Mouse (Mus musculus): ENCODE measurements around the gene Wdr13. TPM values are rescaled to one million over a fixed set of nuclear protein-coding genes. Genes with fewer than 3 reads are reported as not detected.

Gene Wdr13
- polyA plus RNA-seq (2012; rRNA removed), result 137 and 139 TPM in 2 replicates

GRCm38 (mm10) chrX:8132017-8132976 lies at the start of gene Wdr13:
Gene Wdr13, minus strand, starts transcription at chrX:8132892.
- DNase-seq, result peak; percentile 75
- TF ChIP-seq CTCF (IDR thresholded peaks at IDR 0.05; ENCODE audit: insufficient read depth, low read length) (no peak), POLR2A (IDR thresholded peaks at IDR 0.05; ENCODE audit: borderline replicate concordance, extremely low read depth, low read depth, low read length) (peak; percentile 88; the same call in 1 of the 2 replicates)
- Histone ChIP-seq H3K4me3 (replicated peaks; ENCODE audit: extremely low read depth, low read depth, low read length) (peak within 1 kb of the TSS; percentile 89), H3K4me1 (ENCODE audit: control insufficient read depth, insufficient read depth, low read length) (peaks cover 2% of the 10 kb centered on the region; the same call in 1 of the 2 replicates)
- 23% methylated on average over 40 of the region's 40 CpGs for WGBS

- DNase-seq, result no peak
- TF ChIP-seq POLR2A (IDR thresholded peaks at IDR 0.05; ENCODE audit: borderline replicate concordance, extremely low read depth, low read depth, low read length) (no peak), CTCF (IDR thresholded peaks at IDR 0.05; ENCODE audit: insufficient read depth, low read length) (no peak)
- WGBS, result 84% methylated on average over 5 of the region's 5 CpGs
- Histone ChIP-seq H3K4me1 (ENCODE audit: control insufficient read depth, insufficient read depth, low read length) (no peaks in the 10 kb centered on the region), H3K4me3 (replicated peaks; ENCODE audit: extremely low read depth, low read depth, low read length) (no peak overlapping the region)
Observed at GRCm38 (mm10) chrX:8179646-8180045, 47.0 kb upstream of the Wdr13 start.

- no peak for DNase-seq
- no peak for TF ChIP-seq CTCF (IDR thresholded peaks at IDR 0.05; ENCODE audit: insufficient read depth, low read length)
- no peak for TF ChIP-seq POLR2A (IDR thresholded peaks at IDR 0.05; ENCODE audit: borderline replicate concordance, extremely low read depth, low read depth, low read length)
- 94% methylated on average over 2 of the region's 2 CpGs for WGBS
Observed at GRCm38 (mm10) chrX:8178871-8179270, 46.2 kb upstream of the Wdr13 start.

GRCm38 (mm10) chrX:8175504-8176385 lies 43.1 kb upstream of the Wdr13 start, which contains the start of gene Tbc1d25:
Gene Tbc1d25, minus strand, starts transcription at chrX:8176181.
- H3K4me1 ChIP-seq (ENCODE audit: control insufficient read depth, insufficient read depth, low read length), result no peaks in the 10 kb centered on the region; the same call in 1 of the 2 replicates
- no peak for TF ChIP-seq CTCF (IDR thresholded peaks at IDR 0.05; ENCODE audit: insufficient read depth, low read length)
- peak; percentile 65; the same call in 1 of the 2 replicates for TF ChIP-seq POLR2A (IDR thresholded peaks at IDR 0.05; ENCODE audit: borderline replicate concordance, extremely low read depth, low read depth, low read length)
- peak within 1 kb of the TSS; percentile 86 for H3K4me3 ChIP-seq (replicated peaks; ENCODE audit: extremely low read depth, low read depth, low read length)
- 21% methylated on average over 56 of the region's 56 CpGs for WGBS
- peak; percentile 76 for DNase-seq

More at GRCm38 (mm10) chrX:8178871-8179270, 46.2 kb upstream of the Wdr13 start:
- H3K4me3 ChIP-seq (replicated peaks; ENCODE audit: extremely low read depth, low read depth, low read length), result no peak overlapping the region
- H3K4me1 ChIP-seq (ENCODE audit: control insufficient read depth, insufficient read depth, low read length), result no peaks in the 10 kb centered on the region; the same call in 1 of the 2 replicates

- Histone ChIP-seq H3K4me1 (ENCODE audit: control insufficient read depth, insufficient read depth, low read length) (no peaks in the 10 kb centered on the region; the same call in 1 of the 2 replicates), H3K4me3 (replicated peaks; ENCODE audit: extremely low read depth, low read depth, low read length) (peak overlapping the region; percentile 86)
- DNase-seq, result no peak
- no peak for TF ChIP-seq CTCF (IDR thresholded peaks at IDR 0.05; ENCODE audit: insufficient read depth, low read length)
- no peak for TF ChIP-seq POLR2A (IDR thresholded peaks at IDR 0.05; ENCODE audit: borderline replicate concordance, extremely low read depth, low read depth, low read length)
- 17% methylated on average over 4 of the region's 4 CpGs for WGBS
Observed at GRCm38 (mm10) chrX:8175169-8175503, 42.4 kb upstream of the Wdr13 start.

GRCm38 (mm10) chrX:8167716-8168647 lies 35.3 kb upstream of the Wdr13 start:
- no peak for TF ChIP-seq CTCF (IDR thresholded peaks at IDR 0.05; ENCODE audit: insufficient read depth, low read length)
- no peak for TF ChIP-seq POLR2A (IDR thresholded peaks at IDR 0.05; ENCODE audit: borderline replicate concordance, extremely low read depth, low read depth, low read length)
- no peak overlapping the region for H3K4me3 ChIP-seq (replicated peaks; ENCODE audit: extremely low read depth, low read depth, low read length)
- no peaks in the 10 kb centered on the region for H3K4me1 ChIP-seq (ENCODE audit: control insufficient read depth, insufficient read depth, low read length)
- no peak for DNase-seq
- WGBS, result 71% methylated on average over 10 of the region's 10 CpGs

- 86% methylated on average over 4 of the region's 4 CpGs for WGBS
- DNase-seq, result no peak
- H3K4me3 ChIP-seq (replicated peaks; ENCODE audit: extremely low read depth, low read depth, low read length), result no peak overlapping the region
- H3K4me1 ChIP-seq (ENCODE audit: control insufficient read depth, insufficient read depth, low read length), result no peaks in the 10 kb centered on the region
- no peak for TF ChIP-seq CTCF (IDR thresholded peaks at IDR 0.05; ENCODE audit: insufficient read depth, low read length)
- TF ChIP-seq POLR2A (IDR thresholded peaks at IDR 0.05; ENCODE audit: borderline replicate concordance, extremely low read depth, low read depth, low read length), result no peak
Observed at GRCm38 (mm10) chrX:8164471-8164870, 31.8 kb upstream of the Wdr13 start.

- no peak for TF ChIP-seq POLR2A (IDR thresholded peaks at IDR 0.05; ENCODE audit: borderline replicate concordance, extremely low read depth, low read depth, low read length)
- no peak for TF ChIP-seq CTCF (IDR thresholded peaks at IDR 0.05; ENCODE audit: insufficient read depth, low read length)
- H3K4me1 ChIP-seq (ENCODE audit: control insufficient read depth, insufficient read depth, low read length), result no peaks in the 10 kb centered on the region
- no peak for DNase-seq
- no peak overlapping the region for H3K4me3 ChIP-seq (replicated peaks; ENCODE audit: extremely low read depth, low read depth, low read length)
- WGBS, result 68% methylated on average over 5 of the region's 5 CpGs
Observed at GRCm38 (mm10) chrX:8163076-8163475, 30.4 kb upstream of the Wdr13 start.
